Mouse (Mus musculus): ENCODE measurements at regions not wholly inside any gene's neighbourhood (a gene's known extent, or its start where the extent isn't known, plus 50 kb on each side); places are given as distances from the start of the nearest gene placed in this dataset.

DNA sequence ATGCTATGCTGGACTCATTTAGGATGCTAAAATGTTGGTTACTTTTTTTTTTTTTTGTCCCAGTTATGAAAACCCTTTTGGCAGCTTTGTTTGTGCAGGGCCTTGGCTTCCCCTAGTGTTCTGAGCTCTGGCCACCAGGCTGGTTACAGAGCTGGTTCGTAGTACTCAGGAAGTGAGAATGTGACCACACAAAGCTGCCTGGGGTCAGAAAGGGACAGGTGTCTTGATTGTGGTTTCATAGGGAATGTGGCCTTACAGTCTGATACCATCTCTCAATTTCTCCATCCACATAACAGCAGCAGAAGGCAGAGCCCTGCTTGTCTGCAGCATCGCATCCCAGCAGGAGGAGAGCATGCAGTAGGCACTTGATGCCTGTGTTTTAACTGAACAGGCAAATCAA, 282.9 kb upstream of the Map3k7 start:
- no peak for DNase-seq (ENCODE audit: low spot score in 2 of 2)

DNA sequence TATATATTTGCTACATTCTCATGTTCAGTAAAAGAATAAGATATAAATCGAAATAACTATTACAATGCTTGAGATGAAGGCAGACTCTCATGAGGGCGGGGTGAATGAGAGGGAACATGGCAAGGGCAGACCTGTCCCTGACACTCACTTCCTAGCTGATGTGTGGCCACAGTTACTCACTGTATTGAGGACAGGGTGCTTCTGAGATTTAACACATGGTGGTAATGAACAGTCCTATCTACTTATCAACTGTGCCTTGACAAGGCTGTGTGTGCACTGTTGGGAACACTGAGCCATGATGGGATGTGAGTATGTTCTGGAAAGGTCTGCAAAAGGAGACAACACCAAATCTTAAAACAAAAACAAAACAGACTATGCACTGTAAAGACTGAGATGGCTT, 274.8 kb upstream of the Map3k7 start:
- DNase-seq (ENCODE audit: low spot score in 2 of 2): no peak

- DNase-seq (ENCODE audit: low spot score in 2 of 2): no peak
Observed at GRCm38 (mm10) chr4:31697769-31698505, 266.0 kb upstream of the Map3k7 start.

DNA sequence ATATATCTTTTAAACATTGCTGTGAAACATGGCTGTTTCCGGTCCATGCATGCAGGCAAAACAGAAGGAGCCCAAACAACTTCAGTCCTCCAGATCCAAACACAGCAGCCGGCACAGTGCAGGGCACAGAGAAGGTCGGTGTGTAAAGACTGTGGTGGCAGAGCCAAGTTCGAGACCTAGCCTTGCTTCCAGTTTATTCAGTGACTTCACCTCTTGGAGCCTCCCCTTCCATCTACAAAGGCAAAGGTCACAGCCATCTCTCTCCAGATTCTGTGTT, 265.5 kb upstream of the Map3k7 start:
- no peak for DNase-seq (ENCODE audit: low spot score in 2 of 2)

GRCm38 (mm10) chr4:31699296-31699695, 264.6 kb upstream of the Map3k7 start:
- no peak for DNase-seq (ENCODE audit: low spot score in 2 of 2)

- no peak for DNase-seq (ENCODE audit: low spot score in 2 of 2)
Observed at GRCm38 (mm10) chr4:31714054-31714651, 249.7 kb upstream of the Map3k7 start.

DNA sequence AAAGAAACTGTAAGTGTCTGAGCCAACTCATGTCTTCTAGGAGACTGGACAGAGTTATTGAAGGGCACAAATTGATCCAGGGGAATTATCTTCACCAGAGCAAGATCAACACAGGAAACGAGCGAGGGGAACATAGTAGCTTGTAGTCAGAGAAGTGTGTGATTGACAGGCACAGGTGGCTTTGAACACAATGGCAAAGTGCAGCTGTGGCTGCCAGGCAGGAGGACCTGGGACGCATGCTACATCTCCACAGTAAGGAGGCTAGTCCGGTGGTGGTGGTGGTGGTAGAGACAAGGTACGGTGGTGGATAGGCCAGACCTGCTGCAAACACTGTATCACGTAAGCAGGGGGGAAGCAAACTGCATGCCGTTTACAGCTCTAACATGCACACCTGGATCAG, 240.4 kb upstream of the Map3k7 start:
- DNase-seq (ENCODE audit: low spot score in 2 of 2): no peak

- DNase-seq (ENCODE audit: low spot score in 2 of 2): no peak
Observed at GRCm38 (mm10) chr4:31724400-31724799, 239.5 kb upstream of the Map3k7 start.

DNA sequence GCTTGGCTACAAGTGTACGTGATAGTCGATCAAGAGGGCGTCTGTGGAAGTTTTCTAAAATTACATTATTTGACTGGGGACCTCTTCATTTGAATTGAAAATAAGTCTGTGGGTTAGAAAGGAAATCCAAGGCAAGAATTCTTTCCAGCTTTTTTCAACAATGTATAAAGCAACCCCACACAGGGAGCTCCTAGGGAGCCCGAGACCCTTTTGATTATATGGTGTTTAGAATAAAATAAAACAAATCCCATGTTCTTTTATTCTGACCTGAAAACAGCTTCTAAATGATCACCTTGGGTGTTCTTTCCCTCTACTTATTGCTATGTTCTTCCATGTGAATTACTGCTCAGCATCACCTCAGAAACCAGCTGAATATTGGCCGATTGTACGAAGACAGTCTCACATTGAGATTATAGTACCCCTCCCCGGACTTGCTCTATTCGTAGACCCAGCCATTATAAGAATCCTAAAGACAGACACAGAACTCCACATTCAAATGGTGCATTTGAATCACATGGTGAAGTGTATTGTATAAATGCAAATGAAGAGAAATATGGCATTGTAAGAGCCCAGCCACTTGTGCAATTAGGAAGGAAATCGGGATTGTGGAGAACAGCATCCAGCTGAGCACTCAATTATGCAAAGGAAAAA, 236.3 kb upstream of the Map3k7 start:
- DNase-seq (ENCODE audit: low spot score in 2 of 2): no peak

DNA sequence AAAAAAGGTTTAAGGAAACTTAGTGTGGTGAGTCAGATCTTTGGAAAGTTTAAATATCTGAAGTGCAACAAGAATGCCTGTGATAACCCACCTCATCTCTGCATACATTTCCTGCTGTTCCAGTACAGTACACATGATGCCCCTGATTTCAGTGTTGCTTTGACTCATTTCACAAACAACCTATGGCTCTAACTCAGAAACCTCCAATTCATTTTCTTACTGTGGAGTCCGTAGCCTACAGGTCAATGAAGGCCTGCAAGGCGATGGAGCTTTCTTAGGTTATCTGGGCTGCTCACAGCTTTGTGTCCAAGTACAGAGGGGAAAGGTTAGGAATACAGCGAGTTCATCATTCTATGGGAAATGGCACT, 235.8 kb upstream of the Map3k7 start:
- no peak for DNase-seq (ENCODE audit: low spot score in 2 of 2)

DNA sequence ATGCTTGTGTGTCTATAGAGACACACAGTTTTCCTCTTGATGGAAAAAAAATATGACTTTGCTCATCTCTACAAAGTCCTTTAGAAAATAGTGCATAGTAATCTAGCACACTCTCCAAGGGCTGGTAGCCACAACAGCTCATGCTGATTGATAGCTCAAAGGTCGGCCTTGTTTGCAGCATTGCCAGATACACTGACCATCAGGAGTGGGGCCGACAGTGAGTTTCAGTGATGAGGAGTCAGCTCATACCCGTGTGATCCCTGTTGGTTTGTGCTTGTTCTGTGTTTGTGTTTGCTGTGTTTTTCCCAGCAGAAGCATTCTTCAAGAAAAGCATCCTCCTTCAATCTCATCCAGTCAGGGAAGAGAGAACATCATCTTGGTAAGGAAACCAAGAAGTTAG, 220.1 kb upstream of the Map3k7 start:
- no peak for DNase-seq (ENCODE audit: low spot score in 2 of 2)

GRCm38 (mm10) chr4:31744431-31744830, 219.5 kb upstream of the Map3k7 start:
- DNase-seq (ENCODE audit: low spot score in 2 of 2): no peak

GRCm38 (mm10) chr4:31753677-31754312, 210.1 kb upstream of the Map3k7 start:
- no peak for DNase-seq (ENCODE audit: low spot score in 2 of 2)

- no peak for DNase-seq (ENCODE audit: low spot score in 2 of 2)
Observed at GRCm38 (mm10) chr4:31757126-31757525, 206.8 kb upstream of the Map3k7 start.

DNA sequence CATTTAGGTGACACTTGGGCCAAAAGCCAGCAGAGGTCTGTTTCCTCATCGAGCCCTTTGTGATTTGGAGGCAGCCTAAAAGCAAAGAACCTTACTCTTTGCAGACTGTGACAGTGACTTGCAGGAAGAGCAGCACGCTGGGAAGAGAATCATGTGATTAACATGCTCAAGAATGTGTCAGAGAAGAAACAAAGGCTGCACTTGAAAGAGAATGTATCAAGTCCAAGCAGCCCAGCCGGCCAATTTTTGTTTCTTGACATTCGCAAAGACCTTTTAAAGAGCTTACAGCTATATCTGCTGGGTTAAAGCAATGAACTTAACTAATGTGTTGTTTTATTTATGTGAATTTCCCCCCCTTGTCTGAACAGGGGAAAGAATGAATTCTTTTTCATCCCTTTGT, 203.8 kb upstream of the Map3k7 start:
- no peak for DNase-seq (ENCODE audit: low spot score in 2 of 2)

GRCm38 (mm10) chr4:31762199-31762598, 201.7 kb upstream of the Map3k7 start:
- no peak for DNase-seq (ENCODE audit: low spot score in 2 of 2)

- no peak for DNase-seq (ENCODE audit: low spot score in 2 of 2)
Observed at GRCm38 (mm10) chr4:31768026-31768626, 195.8 kb upstream of the Map3k7 start.

- no peak for DNase-seq (ENCODE audit: low spot score in 2 of 2)
Observed at GRCm38 (mm10) chr4:31769325-31769724, 194.6 kb upstream of the Map3k7 start.

- DNase-seq (ENCODE audit: low spot score in 2 of 2): no peak
Observed at GRCm38 (mm10) chr4:31786284-31786683, 177.6 kb upstream of the Map3k7 start.

DNA sequence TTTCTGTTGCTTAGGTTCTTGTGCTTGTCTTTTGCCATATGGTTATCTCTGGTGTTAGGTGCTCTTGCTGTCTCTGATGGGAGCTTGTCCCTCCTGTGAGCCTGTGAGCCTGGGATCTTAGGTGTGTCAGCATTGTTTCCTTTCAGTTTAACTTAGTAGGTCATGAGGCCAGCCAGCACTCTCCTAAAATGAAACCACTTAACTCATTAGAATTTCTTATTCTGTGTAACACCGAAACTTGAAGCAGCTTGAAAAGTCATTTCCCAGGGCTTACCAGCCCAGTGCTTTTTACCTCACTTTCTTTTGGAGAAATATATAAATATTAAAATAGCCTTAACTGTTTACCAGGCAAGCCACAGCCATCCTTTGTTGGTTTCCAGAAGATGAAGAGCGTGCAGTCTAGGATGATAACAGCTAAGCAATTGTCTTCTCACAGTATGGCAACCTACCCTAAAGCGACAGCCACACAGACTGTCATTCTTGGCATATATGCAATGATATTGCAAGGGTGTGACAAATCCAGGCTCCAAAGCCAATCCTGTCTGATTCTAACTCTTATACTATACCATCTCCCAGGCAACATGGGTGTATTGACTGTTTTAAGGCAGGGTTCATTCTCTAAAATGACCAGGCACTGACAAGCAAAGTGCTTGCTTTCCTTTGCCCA, 146.2 kb upstream of the Map3k7 start:
- DNase-seq (ENCODE audit: low spot score in 2 of 2): no peak

GRCm38 (mm10) chr4:31819521-31820259, 144.2 kb upstream of the Map3k7 start:
- no peak for DNase-seq (ENCODE audit: low spot score in 2 of 2)

Data from gastrocnemius, adult 8-10 months (tissue).